Mouse (Mus musculus) retina, postnatal 1 day (tissue): ENCODE results near the gene Ddx19b.
A peak's percentile ranks its signal among the peaks of the same experiment; 100 is the strongest.
"Not testable (repeated sequence)": the region's sequence is repeated elsewhere in the genome, so short reads cannot be mapped to it uniquely, and the experiment has no call there.

ENCODE experiments used
- DNase-seq: peaks from one replicate; pipeline ENCODE4 v3.0.0-alpha.2; 2012

Gene Ddx19b

DNA sequence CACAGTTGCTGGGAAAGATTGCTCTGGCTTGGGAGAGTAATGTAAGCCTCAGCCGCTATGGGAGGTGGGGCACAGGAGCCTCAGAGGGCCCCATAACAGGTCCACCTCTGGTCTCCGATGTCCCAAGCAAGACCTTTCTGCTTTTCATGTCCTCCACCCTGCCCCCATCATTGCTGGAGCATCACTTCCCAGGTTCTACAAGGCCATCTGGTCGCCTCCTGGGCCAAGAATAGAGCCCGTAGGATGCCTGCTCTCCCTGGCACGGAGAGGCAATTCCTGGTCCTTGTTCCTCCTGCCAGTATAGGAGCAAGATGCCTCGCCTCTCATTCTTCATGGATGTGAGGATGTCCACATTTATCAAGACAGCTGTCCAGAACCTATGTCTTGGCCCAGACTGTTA, 71.6 kb downstream of the Ddx19b start:
- no peak for DNase-seq

GRCm38 (mm10) chr8:110959071-110959780, 72.3 kb downstream of the Ddx19b start:
- DNase-seq: no peak

DNA sequence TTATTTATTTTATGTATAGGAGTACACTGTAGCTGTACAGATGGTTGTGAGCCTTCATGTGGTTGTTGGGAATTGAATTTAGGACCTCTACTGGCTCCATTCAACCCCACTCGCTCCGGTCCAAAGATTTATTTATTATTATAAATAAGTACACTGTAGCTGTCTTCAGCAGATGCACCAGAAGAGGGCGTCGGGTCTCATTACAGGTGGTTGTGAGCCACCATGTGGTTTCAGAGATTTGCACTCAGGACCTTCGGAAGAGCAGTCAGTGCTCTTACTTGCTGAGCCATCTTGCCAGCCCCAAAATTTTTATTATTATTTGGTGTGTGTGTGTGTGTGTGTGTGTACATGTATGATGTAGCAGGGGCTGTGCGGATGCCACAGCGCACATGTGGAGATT, 73.0 kb downstream of the Ddx19b start:
- DNase-seq: not testable (repeated sequence)

GRCm38 (mm10) chr8:110958135-110958534, 73.4 kb downstream of the Ddx19b start:
- DNase-seq: no peak

- no peak for DNase-seq
These were observed 74.1 kb downstream of the Ddx19b start for GRCm38 (mm10) chr8:110957471-110957870.

DNA sequence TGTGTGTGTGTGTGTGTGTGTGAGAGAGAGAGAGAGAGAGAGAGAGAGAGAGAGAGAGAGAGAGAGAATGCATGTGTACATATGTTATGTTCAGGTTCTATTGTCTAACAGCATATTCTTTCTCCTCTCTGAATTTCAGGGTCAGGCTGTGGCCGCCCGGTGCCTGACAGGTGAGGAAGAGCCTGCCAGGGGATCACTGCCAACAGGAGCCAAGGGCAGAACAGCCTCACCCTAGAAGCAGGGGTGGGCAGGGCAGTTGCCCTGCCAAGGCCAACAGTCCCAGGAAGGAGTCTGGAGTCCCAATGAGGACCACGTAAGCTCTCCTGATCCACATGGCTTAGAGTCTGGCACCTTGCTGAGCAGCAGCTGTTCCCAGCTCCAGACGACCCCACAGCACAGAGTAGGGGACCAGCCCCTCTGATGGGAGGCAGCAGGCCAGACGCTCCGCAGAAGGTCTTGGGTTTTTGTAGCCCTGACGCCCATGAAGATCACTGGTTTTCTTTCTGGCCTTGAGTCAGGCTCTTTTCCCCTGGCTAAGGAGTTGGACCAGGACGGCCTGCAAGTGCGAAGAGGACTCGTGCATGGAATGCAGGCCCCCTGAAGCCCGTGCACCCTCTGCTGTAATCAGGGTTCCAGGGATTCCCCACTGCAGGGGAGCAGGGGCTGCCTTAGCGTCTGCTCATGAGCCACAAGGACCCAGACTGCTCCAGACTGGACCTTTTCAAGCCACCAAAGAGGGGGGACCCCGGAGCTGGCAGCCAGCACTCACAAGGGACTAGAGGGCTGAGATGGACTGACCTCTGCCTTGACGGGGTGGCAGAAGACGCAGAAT, 74.7 kb downstream of the Ddx19b start:
- DNase-seq: peak; percentile 19

GRCm38 (mm10) chr8:110954776-110955175, 76.8 kb downstream of the Ddx19b start:
- DNase-seq: no peak
